Mouse (Mus musculus) bone marrow macrophage, adult 2 months (primary cell): ENCODE results near the gene Galm.

Source experiments
- CTCF ChIP-seq: IDR thresholded peaks from 2 replicates; pipeline ENCODE4 v1.5.1; 2012; ENCODE audit warnings: low read depth, mild to moderate bottlenecking, low read length, moderate library complexity
- POLR2A ChIP-seq: IDR thresholded peaks from 2 replicates; pipeline ENCODE4 v1.6.1; 2012; ENCODE audit warnings: mild to moderate bottlenecking, low read depth, low read length, borderline replicate concordance

GRCm38 (mm10) chr17:80145210-80145609 is 17.9 kb downstream of the Galm start:
- TF ChIP-seq POLR2A (no peak), CTCF (no peak)
